Mouse (Mus musculus) bone marrow macrophage, adult 2 months (primary cell): Measurements from ENCODE around the gene Tbc1d25. TPM values are rescaled to one million over a fixed set of nuclear protein-coding genes. Genes with fewer than 3 reads are reported as not detected.

Source experiments
- H3K27ac ChIP-seq: 2 replicates; pipeline ENCODE4 v1.5.1; 2012; ENCODE audit warnings: low read depth, low read length; ENCODE audit not compliant: insufficient read depth
- H3K4me1 ChIP-seq: 2 replicates; pipeline ENCODE4 v1.6.1; 2012; ENCODE audit warnings: low read length; ENCODE audit not compliant: control insufficient read depth, insufficient read depth
- H3K4me3 ChIP-seq: 2 replicates; pipeline ENCODE4 v1.5.1; 2012; ENCODE audit warnings: mild to moderate bottlenecking, low read length, moderate library complexity; ENCODE audit not compliant: insufficient read depth
- CTCF ChIP-seq: IDR thresholded peaks from 2 replicates; pipeline ENCODE4 v1.5.1; 2012; ENCODE audit warnings: low read depth, mild to moderate bottlenecking, low read length, moderate library complexity
- POLR2A ChIP-seq: IDR thresholded peaks from 2 replicates; pipeline ENCODE4 v1.6.1; 2012; ENCODE audit warnings: mild to moderate bottlenecking, low read depth, low read length, borderline replicate concordance
- polyA plus RNA-seq: library from polyadenylated mRNA; stranded (reverse); fragments of >200 nt; gene quantifications from 2 replicates; pipeline ENCODE4 v1.2.4, GENCODE M21; 2012; ENCODE audit not compliant: missing spikeins, insufficient read depth, insufficient read length

Gene Tbc1d25
- 5.9 and 6.4 TPM in 2 replicates for polyA plus RNA-seq

GRCm38 (mm10) chrX:8175504-8176385 lies at the start of gene Tbc1d25:
Gene Tbc1d25, minus strand, starts transcription at chrX:8176181.
- no peak for TF ChIP-seq CTCF
- no peak for TF ChIP-seq POLR2A
- peak within 1 kb of the TSS; percentile 97 for H3K4me3 ChIP-seq
- peaks cover 3% of the 10 kb centered on the region; the same call in 1 of the 2 replicates for H3K4me1 ChIP-seq
- H3K27ac ChIP-seq, result peak within 1 kb of the TSS; percentile 70

- TF ChIP-seq POLR2A (no peak), CTCF (no peak)
- Histone ChIP-seq H3K4me1 (no peaks in the 10 kb centered on the region), H3K27ac (no peak overlapping the region), H3K4me3 (no peak overlapping the region)
These were observed 47.5 kb upstream of the Tbc1d25 start for GRCm38 (mm10) chrX:8223473-8223872.

DNA sequence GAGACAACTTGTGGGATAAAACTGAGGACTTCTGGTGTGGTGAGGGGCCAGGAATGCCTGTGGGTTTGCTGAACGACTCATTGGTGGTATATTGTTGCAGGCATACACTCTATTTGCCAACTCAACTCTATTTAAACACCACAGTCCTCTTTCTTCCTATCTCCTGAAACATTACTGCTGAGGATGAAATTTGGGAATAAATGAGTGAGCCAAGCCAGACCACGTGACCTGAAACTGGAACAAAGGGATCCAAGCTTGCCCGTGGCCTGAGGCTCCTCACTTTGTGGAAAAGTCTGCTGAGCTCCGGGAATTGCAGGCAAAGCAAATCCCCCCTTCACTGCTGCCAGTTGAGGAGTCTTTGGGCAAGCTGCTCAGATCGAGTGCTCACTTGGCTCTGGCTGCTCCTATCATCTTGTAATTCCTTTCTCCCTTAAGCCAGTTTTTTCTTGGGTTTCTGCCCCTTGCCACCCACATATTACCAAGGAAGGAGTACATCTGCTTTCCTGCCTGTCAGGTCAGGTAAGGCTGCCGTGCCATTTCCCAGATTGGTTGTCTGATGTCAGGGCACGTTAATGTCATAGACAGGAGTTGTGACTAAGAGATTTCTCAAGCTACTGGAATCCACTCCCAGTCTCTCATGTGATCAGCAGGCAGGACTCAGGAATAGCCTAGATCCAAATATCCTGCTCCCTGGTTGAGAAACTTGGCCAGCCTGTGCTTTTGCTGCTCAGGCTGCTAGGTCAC lies 46.9 kb upstream of the Tbc1d25 start:
- H3K27ac ChIP-seq, result no peak overlapping the region

DNA sequence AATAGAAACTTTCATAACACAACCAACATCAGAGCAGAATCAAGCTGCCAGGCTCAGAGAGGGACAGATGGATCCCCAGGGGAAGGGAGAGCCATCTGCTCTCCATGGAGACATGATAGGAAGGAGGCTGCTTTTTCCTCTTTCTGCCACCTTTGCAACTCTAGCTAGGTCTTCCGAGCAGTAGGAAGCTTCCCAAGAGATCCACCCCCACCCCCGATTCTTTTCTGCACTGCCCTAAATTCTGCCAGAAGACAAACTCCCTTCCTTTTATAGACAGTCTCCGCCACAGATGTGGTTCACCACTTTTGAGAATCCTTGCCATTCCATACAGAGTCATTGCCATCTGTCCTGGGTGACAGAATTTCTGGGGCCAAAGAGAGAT lies 46.3 kb upstream of the Tbc1d25 start:
- no peaks in the 10 kb centered on the region for H3K4me1 ChIP-seq
- H3K4me3 ChIP-seq, result no peak overlapping the region
- no peak overlapping the region for H3K27ac ChIP-seq
- TF ChIP-seq CTCF, result no peak
- TF ChIP-seq POLR2A, result no peak

More for the DNA sequence above, 46.9 kb upstream of the Tbc1d25 start:
- H3K4me1 ChIP-seq, result no peaks in the 10 kb centered on the region
- TF ChIP-seq CTCF (no peak), POLR2A (no peak)
- H3K4me3 ChIP-seq, result no peak overlapping the region

DNA sequence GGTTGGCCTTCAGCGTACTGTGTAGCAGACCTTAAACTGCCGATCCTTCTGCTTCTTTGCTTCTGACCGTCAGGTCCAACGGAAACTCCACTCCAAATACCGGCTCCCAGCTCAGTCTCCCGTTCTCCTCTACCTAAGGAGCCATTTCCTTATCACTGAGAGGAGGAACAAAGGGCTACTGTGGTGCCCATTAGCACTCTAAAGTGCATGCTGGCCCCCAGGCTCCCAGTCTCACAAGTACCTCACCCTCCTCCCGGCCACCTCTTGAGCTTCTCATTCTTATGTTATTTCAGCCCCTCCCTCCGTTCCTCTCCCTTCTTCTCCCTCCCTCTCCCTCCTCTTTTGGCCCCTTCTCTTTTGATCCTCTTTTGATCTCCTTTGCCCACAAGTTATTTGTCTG lies 43.7 kb upstream of the Tbc1d25 start:
- H3K4me1 ChIP-seq, result no peaks in the 10 kb centered on the region
- no peak overlapping the region for H3K27ac ChIP-seq
- H3K4me3 ChIP-seq, result no peak overlapping the region
- TF ChIP-seq CTCF (no peak), POLR2A (no peak)

DNA sequence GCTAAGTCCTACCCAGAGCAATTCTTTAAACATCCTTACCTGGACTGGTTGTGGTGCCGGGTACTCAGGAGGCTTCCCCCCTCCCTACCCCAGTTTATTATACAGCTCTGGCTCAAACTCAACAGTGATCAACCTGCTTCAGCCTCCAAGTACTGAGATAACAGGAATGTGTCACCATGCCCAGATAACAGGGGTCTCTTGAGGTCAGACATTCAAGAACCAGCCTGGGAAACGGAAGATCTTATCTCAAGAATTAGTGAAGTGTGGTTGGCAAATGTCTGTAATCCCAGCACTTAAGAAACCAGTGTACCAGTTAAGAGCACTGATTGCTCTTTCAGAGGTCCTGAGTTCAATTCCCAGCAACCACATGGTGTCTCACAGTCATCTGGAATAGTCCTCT lies 42.1 kb upstream of the Tbc1d25 start:
- no peak overlapping the region for H3K4me3 ChIP-seq
- TF ChIP-seq CTCF, result no peak
- no peak for TF ChIP-seq POLR2A
- H3K4me1 ChIP-seq, result no peaks in the 10 kb centered on the region
- H3K27ac ChIP-seq, result no peak overlapping the region

DNA sequence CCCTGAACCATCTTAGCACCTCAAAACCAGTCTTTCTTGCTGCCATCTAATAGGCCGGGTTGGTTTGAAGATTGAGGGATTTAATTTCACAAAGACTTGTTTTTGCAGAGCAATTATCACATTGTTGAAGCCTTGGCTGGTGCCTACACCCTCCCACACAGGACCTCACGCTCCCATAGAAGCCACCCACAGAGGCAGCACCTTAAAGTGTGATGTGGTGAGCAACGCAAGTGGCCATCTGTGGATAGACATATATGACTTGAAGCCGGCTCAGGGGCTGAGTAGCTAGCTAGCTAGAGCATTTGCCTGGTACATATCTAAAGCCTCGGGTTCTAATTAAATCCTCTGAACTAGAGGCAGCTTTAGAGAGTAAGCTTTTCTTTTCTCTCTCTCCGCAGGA lies 41.4 kb upstream of the Tbc1d25 start:
- H3K4me3 ChIP-seq, result no peak overlapping the region
- H3K4me1 ChIP-seq, result no peaks in the 10 kb centered on the region
- H3K27ac ChIP-seq, result no peak overlapping the region
- TF ChIP-seq POLR2A (no peak), CTCF (no peak)

- no peak overlapping the region for H3K4me3 ChIP-seq
- no peak overlapping the region for H3K27ac ChIP-seq
- TF ChIP-seq POLR2A (no peak), CTCF (no peak)
- H3K4me1 ChIP-seq, result 0 out of 2 replicates have a peak, but pooled peaks cover 4% of the 10 kb centered on the region
These were observed 35.7 kb upstream of the Tbc1d25 start for GRCm38 (mm10) chrX:8211490-8212207.

DNA sequence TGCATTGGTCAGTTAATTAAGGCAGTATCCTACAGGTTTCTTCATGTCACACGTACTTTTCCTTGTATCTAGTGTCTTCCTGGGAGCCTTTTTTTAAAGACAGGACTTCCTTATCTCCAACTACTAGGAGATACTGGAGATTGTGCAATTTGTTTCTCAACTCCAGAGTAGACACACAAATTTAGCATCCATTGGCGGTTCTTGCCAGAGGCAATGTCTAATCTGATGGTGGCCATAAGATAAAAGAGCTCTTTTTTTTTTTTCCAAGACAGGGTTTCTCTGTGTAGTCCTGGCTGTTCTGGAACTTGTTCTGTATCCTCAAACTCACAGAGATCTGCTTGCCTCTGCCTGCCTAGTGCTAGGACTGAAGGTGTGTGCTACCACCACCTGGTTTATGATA lies 33.7 kb upstream of the Tbc1d25 start:
- Histone ChIP-seq H3K27ac (no peak overlapping the region), H3K4me3 (no peak overlapping the region), H3K4me1 (0 out of 2 replicates have a peak, but pooled peaks cover 4% of the 10 kb centered on the region)
- TF ChIP-seq POLR2A (no peak), CTCF (no peak)
